Mouse (Mus musculus) lung, embryonic 14.5 days (tissue): ENCODE results near the gene Megf9. TPM values are rescaled to one million over a fixed set of nuclear protein-coding genes. Genes with fewer than 3 reads are reported as not detected.

Experiments used
- ATAC-seq: fragments of 200-750 bp; cut with Nextera tagmentation; 2 replicates; pipeline ENCODE4 v1.8.0; 2017; ENCODE audit warnings: mild to moderate bottlenecking, moderate TSS enrichment, moderate library complexity; ENCODE audit not compliant: insufficient read depth
- DNase-seq: peaks from one replicate; pipeline ENCODE4 v3.0.0-alpha.2; 2015
- H3K27ac ChIP-seq: fragments of 300-500 bp; sonication (generic); 2 replicates; pipeline ENCODE4 v1.5.1; 2014; ENCODE audit warnings: low read depth, mild to moderate bottlenecking, moderate library complexity
- H3K27me3 ChIP-seq: fragments of 300-500 bp; sonication (generic); 2 replicates; pipeline ENCODE4 v1.6.1; 2014; ENCODE audit warnings: low read length, control low read depth; ENCODE audit not compliant: insufficient read depth
- H3K36me3 ChIP-seq: fragments of 300-500 bp; sonication (generic); 2 replicates; pipeline ENCODE4 v1.6.1; 2014; ENCODE audit warnings: control low read depth; ENCODE audit not compliant: insufficient read depth
- H3K4me1 ChIP-seq: fragments of 300-500 bp; sonication (generic); 2 replicates; pipeline ENCODE4 v1.6.1; 2014; ENCODE audit warnings: antibody characterized with exemption, control low read depth; ENCODE audit not compliant: insufficient read depth
- H3K4me2 ChIP-seq: fragments of 300-500 bp; sonication (generic); 2 replicates; pipeline ENCODE4 v1.6.1; 2014; ENCODE audit warnings: mild to moderate bottlenecking
- H3K4me3 ChIP-seq: fragments of 300-500 bp; sonication (generic); 2 replicates; pipeline ENCODE4 v1.5.1; 2014; ENCODE audit warnings: low read depth, low read length
- H3K9ac ChIP-seq: fragments of 300-500 bp; sonication (generic); 2 replicates; pipeline ENCODE4 v1.6.1; 2014
- H3K9me3 ChIP-seq: fragments of 300-500 bp; sonication (generic); 2 replicates; pipeline ENCODE4 v1.6.1; 2016; ENCODE audit warnings: low read depth, low read length, control low read depth
- CTCF ChIP-seq: IDR thresholded peaks from 2 replicates; pipeline ENCODE4 v1.5.1; 2016; ENCODE audit warnings: antibody characterized with exemption, low read depth
- WGBS: fragments of 180-500 bp; shearing (Covaris S2); extraction: QIAGEN DNeasy Blood & Tissue Kit; methylation state at CpG from one replicate; pipeline ENCODE4 v1.1.7; 2014; 5-methylcytosine and 5-hydroxymethylcytosine counted together
- polyA plus RNA-seq: library from polyadenylated mRNA; unstranded; fragments of >200 nt; fragmentation: Nextera tagmentation; extraction: Ambion mirVana; gene quantifications from 2 replicates; pipeline ENCODE4 v1.2.1, GENCODE M21; 2014

The Megf9 gene
- polyA plus RNA-seq, 1 experiment from 2014 or later = 12.8 TPM

GRCm38 (mm10) chr4:70391073-70391472 lies 143.7 kb downstream of the Megf9 start:
- Histone ChIP-seq H3K9me3 (no peaks in the 10 kb centered on the region), H3K36me3 (peaks cover 2% of the 10 kb centered on the region; the same call in 1 of the 2 replicates), H3K4me1 (no peaks in the 10 kb centered on the region), H3K9ac (no peak overlapping the region), H3K27me3 (no peaks in the 10 kb centered on the region), H3K27ac (no peak overlapping the region; the same call in 1 of the 2 replicates), H3K4me2 (no peak overlapping the region), H3K4me3 (no peak overlapping the region)
- DNase-seq = no peak
- no peak for TF ChIP-seq CTCF
- no peak for ATAC-seq
- 80% methylated on average over 9 of the region's 9 CpGs for WGBS

GRCm38 (mm10) chr4:70386206-70386605 lies 148.6 kb downstream of the Megf9 start:
- ATAC-seq (no peak), DNase-seq (no peak)
- no peak for TF ChIP-seq CTCF
- no peak overlapping the region for H3K4me3 ChIP-seq
- no peaks in the 10 kb centered on the region for H3K9me3 ChIP-seq
- no peaks in the 10 kb centered on the region for H3K36me3 ChIP-seq
- no peaks in the 10 kb centered on the region for H3K27me3 ChIP-seq
- no peak overlapping the region for H3K9ac ChIP-seq
- H3K4me2 ChIP-seq = no peak overlapping the region
- no peak overlapping the region for H3K27ac ChIP-seq
- WGBS = 80% methylated on average over 5 of the region's 5 CpGs
- no peaks in the 10 kb centered on the region for H3K4me1 ChIP-seq

GRCm38 (mm10) chr4:70377359-70377758 lies 157.4 kb downstream of the Megf9 start:
- H3K9ac ChIP-seq = no peak overlapping the region
- no peak overlapping the region for H3K27ac ChIP-seq
- no peaks in the 10 kb centered on the region for H3K4me1 ChIP-seq
- DNase-seq (no peak), ATAC-seq (no peak)
- no peaks in the 10 kb centered on the region for H3K9me3 ChIP-seq
- no peak for TF ChIP-seq CTCF
- no peak overlapping the region for H3K4me2 ChIP-seq
- WGBS = 83% methylated on average over 4 of the region's 4 CpGs
- no peaks in the 10 kb centered on the region for H3K27me3 ChIP-seq
- no peaks in the 10 kb centered on the region for H3K36me3 ChIP-seq
- H3K4me3 ChIP-seq = no peak overlapping the region

Other genes with a start within 250 kb of the Megf9 start
- 24.3 and 25.1 TPM in 2 replicates for gene Cdk5rap2, start 124.6 kb downstream of the Megf9 start, polyA plus RNA-seq